Mouse (Mus musculus): ENCODE measurements at regions not wholly inside any gene's neighbourhood (a gene's known extent, or its start where the extent isn't known, plus 50 kb on each side); places are given as distances from the start of the nearest gene placed in this dataset.

DNA sequence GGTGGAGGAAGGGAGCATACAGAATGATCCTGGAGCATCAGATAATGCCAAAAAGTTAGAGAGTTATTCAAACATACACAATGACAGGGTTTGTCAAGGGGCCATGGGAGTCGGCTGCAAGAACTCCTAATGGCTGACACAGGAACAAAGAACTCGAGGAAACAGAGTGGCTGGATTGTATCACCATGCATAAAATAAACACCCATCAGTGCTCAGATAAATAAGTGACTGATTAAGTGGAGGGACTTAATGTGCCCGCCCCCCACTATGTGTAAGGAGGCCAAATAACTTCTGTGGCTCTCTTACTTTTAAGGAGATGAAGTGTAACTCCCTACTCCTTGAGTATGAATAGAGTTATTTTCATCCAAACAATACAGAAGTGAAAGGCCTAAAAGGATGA, 220.1 kb upstream of the 9630041A04Rik start:
- DNase-seq = no peak

- DNase-seq = no peak
These were observed 221.0 kb upstream of the 9630041A04Rik start for GRCm38 (mm10) chr9:101640598-101640997.

DNA sequence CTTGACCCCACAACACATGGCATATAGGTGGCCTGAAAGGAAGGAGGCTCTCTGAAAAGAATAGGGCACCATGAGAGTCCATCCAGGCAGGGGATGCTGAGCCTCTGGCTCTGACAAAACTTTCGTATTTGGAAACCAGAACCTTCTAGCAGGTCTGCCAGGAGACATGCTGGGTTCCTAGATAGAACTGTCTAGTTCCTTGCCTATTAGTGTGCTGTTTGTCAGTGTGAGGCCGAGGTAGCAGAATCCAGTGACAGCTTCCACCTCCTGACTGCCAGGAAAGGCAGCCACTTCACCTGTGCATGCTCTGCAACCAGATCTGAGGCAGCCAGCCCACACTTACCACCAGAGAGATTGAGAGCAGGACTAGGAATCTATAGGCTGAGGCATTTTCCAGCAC, 245.4 kb upstream of the 9630041A04Rik start:
- no peak for DNase-seq

DNA sequence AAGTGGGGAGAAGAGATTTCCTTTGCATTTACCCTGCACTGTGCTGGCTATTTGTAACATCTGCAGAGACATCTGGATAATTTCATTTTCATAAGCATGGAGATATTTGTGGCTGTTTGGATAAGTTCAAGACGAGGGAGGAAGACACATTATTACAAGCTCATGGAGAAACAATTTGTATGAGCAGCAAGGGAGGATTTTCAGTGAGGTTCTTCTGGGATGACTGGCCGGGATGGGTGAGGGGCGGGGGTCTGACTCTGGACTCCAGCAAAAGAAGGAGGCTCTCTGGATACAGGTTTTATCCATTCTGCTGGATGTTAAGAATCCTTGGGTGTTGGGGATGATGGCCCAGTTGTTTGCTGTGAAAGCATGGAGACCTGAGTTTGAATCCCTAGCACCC, 246.5 kb upstream of the 9630041A04Rik start:
- DNase-seq = no peak

- no peak for DNase-seq
These were observed 247.7 kb upstream of the 9630041A04Rik start for GRCm38 (mm10) chr9:101613933-101614332.

DNA sequence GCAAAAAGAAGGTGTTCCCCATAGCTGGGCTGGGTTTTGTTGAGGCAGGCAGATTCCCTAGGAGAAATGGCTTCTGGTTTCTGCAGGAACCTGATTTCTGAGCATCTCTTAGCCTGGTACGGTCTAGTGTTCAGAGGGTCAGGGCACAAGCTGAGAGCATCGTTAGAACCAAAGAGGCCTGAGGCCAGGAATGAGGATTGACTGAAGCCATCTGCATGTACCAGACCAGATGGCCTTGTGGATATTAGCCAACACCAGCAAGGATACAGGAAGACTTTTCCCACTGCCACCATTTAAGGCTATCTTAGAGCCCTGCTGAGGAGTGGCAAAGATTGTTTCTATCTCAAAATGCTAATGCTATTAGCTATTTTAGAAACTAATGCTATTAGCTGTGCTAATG, 248.2 kb upstream of the 9630041A04Rik start:
- no peak for DNase-seq

GRCm38 (mm10) chr9:101612971-101613370, 248.7 kb upstream of the 9630041A04Rik start:
- no peak for DNase-seq

- DNase-seq = no peak
These were observed 249.1 kb upstream of the 9630041A04Rik start for GRCm38 (mm10) chr9:101612571-101612970.

DNA sequence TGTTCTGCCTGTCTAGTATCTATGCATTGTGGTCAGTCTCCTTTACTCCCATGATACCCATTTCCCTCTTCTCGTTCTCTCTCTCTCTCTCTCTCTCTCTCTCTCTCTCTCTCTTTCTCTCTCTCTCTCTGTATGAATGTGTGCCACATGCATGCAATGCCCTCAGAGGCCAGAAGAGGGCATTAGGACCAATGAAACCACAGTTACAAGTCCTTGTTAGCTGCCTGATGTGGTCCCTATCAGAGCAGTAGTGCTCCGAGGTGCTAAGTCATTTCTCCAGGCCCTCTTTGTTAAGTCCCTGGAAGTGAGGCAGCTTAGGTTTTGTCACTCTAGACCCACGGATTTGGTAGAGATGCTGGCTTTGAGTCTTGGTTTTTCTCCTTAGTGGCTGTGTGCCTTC, 250.2 kb upstream of the 9630041A04Rik start:
- no peak for DNase-seq

DNA sequence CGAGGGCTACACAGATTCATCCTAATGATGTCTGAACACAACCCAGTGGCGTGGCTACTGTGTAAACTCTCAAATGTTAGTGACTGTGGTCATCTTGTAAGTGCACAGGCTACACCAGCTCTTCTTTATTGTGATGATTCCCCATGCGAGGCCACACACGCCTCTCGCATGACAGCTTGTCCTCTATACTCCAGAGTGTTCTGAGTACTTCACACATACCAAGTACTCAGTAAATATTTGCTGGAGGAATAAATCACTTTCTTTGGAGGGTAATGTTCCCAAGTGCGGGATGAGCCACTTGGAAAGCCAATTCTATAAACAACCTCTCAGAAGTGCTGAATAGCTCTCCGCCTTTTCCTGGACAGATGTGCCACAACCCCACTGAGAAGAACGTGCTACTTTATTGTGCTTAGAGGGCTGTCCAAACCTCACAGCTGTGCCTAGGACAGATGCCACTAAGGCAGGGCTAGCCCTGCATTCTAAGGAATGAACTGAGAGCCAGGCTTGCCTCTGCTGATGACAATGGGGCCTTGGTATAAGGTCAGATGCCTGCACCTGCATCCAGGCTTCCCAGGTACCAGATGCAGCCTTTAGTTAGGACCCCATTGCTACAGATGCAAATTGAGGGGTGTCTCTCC, 250.7 kb upstream of the 9630041A04Rik start:
- no peak for DNase-seq

DNA sequence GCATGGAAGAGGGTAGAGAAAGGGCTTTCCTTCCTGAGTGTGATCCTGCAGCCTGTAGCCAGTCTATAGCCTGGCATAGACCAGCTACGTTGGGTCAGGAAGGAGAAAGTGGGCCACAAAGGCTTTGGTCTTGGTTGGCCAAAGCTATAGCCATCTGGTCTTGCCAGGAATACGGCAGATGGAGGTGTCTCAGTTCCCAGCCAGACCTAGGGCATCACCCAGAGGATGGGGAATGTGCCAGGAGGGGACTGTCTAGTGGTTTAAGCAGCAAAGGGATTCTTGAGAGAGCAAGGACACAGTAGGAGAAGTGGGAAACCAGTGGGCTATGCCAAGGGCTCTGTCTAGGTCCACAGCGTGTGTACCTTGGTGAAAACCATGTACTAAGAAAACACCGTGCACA, 251.3 kb upstream of the 9630041A04Rik start:
- no peak for DNase-seq

GRCm38 (mm10) chr9:101602799-101603198, 258.8 kb upstream of the 9630041A04Rik start:
- no peak for DNase-seq

- DNase-seq = no peak
These were observed 264.7 kb upstream of the 9630041A04Rik start for GRCm38 (mm10) chr9:101596898-101597297.

- no peak for DNase-seq
These were observed 266.5 kb upstream of the 9630041A04Rik start for GRCm38 (mm10) chr9:101595101-101595650.

DNA sequence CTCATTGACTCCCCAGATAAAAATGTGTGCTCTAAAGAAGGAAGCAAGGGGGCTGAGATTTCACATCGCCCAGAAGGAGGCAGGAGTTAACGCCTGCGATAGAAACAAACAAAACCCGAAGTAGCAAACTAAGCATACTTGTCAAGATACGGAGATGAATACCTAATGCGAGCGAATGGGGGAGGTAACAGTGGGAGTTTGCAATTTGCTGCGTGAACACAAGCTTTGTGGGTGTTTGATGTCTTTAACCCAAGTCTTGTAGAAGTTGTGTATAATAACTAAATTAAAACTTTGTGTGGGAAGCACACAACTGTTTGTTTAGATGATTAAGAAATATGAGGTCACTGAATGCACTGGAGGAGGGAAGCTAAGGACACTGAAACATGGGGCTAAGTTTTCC, 269.0 kb upstream of the 9630041A04Rik start:
- no peak for DNase-seq

DNA sequence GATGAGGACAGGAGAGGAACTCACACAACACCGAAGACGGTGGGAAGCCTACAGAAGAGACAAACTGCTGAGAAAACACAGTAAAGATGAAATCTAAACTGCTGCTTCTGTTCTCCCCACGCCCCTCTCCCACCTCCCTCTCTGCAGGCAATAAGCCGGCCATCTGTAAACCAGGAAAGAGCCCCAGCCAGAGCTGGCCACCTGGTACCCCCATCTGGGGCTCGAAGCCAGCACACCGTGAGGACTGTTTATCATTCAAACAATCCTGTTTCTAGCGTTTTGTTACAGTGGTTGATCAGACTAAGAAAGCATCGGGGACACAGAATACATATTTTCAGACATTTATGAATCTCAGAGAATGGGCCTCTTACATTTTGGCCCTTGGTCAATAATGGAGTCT, 270.0 kb upstream of the 9630041A04Rik start:
- no peak for DNase-seq

DNA sequence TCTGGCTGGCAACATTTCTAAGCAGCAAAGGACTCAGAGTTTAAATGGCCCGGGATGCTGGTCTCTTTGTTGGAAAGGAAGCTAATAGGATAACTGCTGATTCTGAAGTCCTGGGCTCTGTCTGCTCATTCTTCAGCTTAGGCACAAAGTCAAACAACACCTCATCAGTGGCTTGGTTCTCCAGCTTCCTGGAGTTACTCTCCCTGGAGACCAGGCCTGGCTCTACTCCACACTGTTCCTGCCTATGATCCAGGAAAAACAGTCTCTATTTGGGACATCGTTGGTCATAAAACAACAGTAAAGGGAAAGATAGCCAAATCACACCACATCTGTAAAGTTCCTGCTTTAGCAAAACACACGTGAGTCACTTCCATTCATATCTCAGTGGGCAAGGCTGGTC, 271.3 kb upstream of the 9630041A04Rik start:
- DNase-seq = no peak

- DNase-seq = no peak
These were observed 280.6 kb upstream of the 9630041A04Rik start for GRCm38 (mm10) chr9:101581064-101581463.

- no peak for DNase-seq
These were observed 290.9 kb upstream of the 9630041A04Rik start for GRCm38 (mm10) chr9:101570714-101571113.

GRCm38 (mm10) chr9:101563196-101563595, 298.4 kb upstream of the 9630041A04Rik start:
- DNase-seq = no peak

- no peak for DNase-seq
These were observed 302.3 kb upstream of the 9630041A04Rik start for GRCm38 (mm10) chr9:101559366-101559765.

DNA sequence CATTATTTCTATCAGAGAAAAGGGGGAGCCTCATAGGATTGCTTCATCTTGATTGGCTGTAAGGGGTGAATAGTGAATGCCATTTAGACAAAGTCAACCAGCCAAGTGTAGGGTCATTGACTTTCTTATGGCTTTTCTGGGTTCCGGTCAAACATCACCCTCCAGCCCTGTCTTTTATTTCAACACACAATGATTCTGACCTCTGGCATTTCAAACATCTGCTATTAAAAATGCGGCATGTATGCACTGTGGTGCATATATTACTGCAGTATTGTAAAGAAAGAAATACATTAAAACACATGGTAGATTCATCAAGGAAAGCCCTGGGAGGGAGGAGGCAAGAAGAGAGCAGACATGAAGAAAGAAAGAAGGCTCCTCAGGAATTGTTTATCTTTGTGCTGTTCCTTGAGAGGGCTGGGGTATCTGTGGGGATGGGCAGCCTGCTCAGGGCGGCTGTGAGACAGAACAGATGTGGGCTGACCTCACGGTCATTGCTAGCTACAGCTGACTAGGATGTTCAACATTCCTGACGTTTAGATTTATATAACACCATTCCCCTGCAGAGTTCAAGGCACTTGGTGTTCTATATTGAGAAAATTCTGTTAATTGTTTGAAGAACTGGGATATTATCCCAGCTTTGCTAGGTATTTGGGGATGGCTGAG, 303.5 kb upstream of the Ppp2r3a start:
- no peak for DNase-seq

DNA sequence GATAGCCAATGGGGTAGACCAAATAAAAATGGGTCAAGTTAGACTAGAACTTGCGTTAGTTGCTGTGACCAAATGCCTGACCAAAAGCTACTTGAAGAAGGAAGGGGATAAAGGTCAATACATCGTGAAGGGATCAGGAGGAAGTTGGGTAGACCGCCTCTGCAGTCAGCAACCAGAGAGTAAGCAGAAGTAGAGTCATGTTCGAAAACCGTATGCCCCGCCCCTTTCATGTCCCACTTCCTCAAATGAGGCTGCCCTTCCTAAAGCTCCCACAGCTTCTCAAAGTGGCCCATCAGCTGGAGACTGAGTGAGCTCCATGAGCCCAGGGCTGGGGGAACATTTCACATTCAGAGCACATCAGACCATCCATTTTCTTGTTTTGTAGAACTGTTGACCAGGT, 301.2 kb upstream of the Ppp2r3a start:
- DNase-seq = no peak

GRCm38 (mm10) chr9:101551256-101551655, 299.7 kb upstream of the Ppp2r3a start:
- DNase-seq = no peak

All from thymus, adult 18-20 months (tissue).